Mouse (Mus musculus) cerebellum, adult 2 months (tissue): Measurements from ENCODE around the gene Cab39l. TPM values are rescaled to one million over a fixed set of nuclear protein-coding genes. Genes with fewer than 3 reads are reported as not detected.
"Not testable (repeated sequence)": the region's sequence is repeated elsewhere in the genome, so short reads cannot be mapped to it uniquely, and the experiment has no call there.

ENCODE experiments used
- DNase-seq, 2 experiments: peaks; one replicate each; pipeline ENCODE4 v3.0.0; 2021
- H3K27ac ChIP-seq: fragments of 200-500 bp; 2 replicates; pipeline ENCODE4 v1.5.1; 2012; ENCODE audit warnings: low read length, control low read depth, inconsistent platforms; ENCODE audit not compliant: insufficient read depth
- H3K27me3 ChIP-seq: fragments of 200-500 bp; 2 replicates; pipeline ENCODE4 v1.6.1; 2012; ENCODE audit warnings: inconsistent platforms, mild to moderate bottlenecking, low read length, moderate library complexity; ENCODE audit not compliant: control insufficient read depth, insufficient read depth
- H3K4me1 ChIP-seq: fragments of 200-500 bp; 2 replicates; pipeline ENCODE4 v1.6.1; 2011; ENCODE audit warnings: low read length; ENCODE audit not compliant: control insufficient read depth, insufficient read depth
- H3K4me3 ChIP-seq: fragments of 200-500 bp; replicated peaks from 2 replicates; pipeline ENCODE3; 2011; ENCODE audit warnings: mild to moderate bottlenecking, low read depth, low read length, control low read depth; ENCODE audit not compliant: insufficient read depth
- CTCF ChIP-seq: fragments of 200-500 bp; IDR thresholded peaks from 2 replicates; pipeline ENCODE4 v1.5.1; 2011; ENCODE audit warnings: low read depth, mild to moderate bottlenecking, control low read depth, low read length, moderate library complexity, borderline replicate concordance; ENCODE audit not compliant: insufficient read depth
- POLR2A ChIP-seq: fragments of 200-500 bp; IDR thresholded peaks from 2 replicates; pipeline ENCODE4 v1.6.1; 2011; ENCODE audit warnings: low read length, control low read depth, borderline replicate concordance; ENCODE audit not compliant: insufficient read depth
- WGBS: fragments of 180-500 bp; shearing (Covaris S2); methylation state at CpG from one replicate; pipeline ENCODE4 v1.1.7; 2018; 5-methylcytosine and 5-hydroxymethylcytosine counted together
- polyA plus RNA-seq: library from polyadenylated mRNA; depleted of rRNA; stranded (reverse); fragments of >200 nt; gene quantifications from 2 replicates; pipeline ENCODE4 v1.2.3, GENCODE M21; 2012; rRNA removed

Gene Cab39l
- 24.6 and 28.8 TPM in 2 replicates for polyA plus RNA-seq

DNA sequence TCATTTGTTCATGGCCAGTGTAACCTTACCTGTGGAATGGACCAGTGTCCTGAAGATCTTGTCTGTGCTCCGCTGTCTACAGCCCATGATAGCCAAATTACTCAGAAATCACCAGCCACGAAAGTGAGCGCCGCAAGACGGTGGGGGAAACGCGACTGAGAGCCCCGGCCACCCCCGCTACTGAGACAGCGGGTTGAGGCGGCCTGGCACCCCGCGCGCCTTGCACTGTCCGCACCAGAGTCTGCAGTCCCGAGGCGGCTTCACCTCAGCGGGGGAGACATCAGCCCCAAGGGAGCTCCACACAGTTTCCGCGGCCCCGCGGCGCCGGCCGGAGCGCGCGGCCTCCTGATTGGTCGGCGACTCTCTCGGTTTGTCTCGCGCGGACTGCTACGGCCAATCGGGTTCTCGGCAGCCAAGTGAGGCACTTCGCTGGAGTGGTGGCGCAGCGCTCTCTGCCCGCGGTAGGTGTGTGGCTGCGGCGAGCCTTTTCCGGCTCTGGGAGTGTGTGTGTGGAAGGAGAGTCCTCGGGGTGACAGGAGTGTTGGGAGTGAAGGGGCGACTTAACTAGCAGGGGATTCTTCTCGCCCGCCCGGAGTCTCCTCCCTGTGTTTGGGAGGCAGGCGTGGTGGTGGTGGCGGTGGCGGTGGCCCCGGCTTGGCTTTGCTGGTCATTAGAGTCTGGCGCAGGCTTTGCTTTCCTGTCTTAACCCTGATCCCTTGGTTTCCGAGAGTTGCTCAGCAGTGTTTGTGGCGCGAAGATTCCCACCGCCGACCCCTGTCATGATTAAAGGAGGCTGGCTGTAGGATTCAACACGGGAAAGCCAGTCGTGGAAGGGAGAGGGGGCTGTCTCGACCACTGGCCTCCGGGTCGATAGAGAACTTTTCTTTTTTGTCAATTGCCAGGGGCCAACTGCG lies at the start of gene Cab39l, which contains the start of gene Setdb2:
TSS of gene Cab39l (plus strand) at position 415 of the 914 bp plus-strand sequence.
TSS of gene Setdb2 (minus strand) at position 327 of the 914 bp plus-strand sequence.
- under 1% methylated on average over 66 of the region's 66 CpGs for WGBS
- Histone ChIP-seq H3K4me3 (peak within 1 kb of the TSS; percentile 91), H3K27me3 (no peaks in the 10 kb centered on the region), H3K27ac (peak within 1 kb of the TSS; percentile 6), H3K4me1 (peaks cover 3% of the 10 kb centered on the region; the same call in 1 of the 2 replicates)
- TF ChIP-seq CTCF: no peak
- TF ChIP-seq POLR2A: peak; percentile 81; the same call in 1 of the 2 replicates
- DNase-seq: peak; percentile 93 to 94

DNA sequence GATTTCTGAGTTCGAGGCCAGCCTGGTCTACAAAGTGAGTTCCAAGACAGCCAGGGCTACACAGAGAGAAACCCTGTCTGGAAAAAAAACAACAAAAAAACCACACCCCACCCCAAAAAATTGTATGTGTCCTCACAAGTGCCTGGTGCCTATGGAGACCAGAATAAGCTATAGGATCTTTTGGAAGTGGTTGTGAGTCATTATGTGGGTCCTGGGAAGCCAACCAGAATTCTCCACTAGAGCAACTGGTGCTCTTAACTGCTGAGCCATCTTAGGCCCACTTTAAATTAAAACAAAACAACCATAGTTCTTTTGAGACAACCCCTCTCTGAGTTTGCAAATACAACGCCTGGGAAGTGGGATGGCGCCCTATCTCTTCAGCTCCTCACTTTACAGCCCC lies 45.5 kb upstream of the Cab39l start, which contains the start of gene Phf11c:
TSS of gene Phf11c (minus strand) at position 101 of the 400 bp plus-strand sequence.
- Histone ChIP-seq H3K27ac (no peak within 1 kb of the TSS), H3K27me3 (no peaks in the 10 kb centered on the region), H3K4me1 (no peaks in the 10 kb centered on the region), H3K4me3 (no peak within 1 kb of the TSS)
- TF ChIP-seq CTCF (no peak), POLR2A (no peak)
- no peak for DNase-seq
- WGBS: 91% methylated on average over 3 of the region's 3 CpGs

DNA sequence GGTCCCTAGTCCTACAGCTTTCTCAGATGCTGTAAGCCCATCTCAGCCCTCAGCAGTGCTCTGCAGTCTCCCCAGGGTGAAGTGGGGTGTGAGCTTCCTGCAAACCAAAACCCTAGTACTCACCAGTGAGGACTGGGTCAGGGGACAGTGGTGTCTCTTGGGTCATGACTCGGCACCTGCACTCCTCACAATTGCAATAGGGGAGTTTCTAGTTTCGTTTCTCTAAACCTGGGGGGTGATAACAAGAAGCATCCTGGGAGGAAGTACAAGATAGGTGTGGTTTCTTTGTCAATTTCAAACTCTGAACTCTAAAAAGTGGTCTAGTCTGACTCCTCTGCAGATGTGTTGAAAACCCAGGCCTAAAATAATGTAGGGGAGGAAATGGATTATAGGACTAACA lies 43.8 kb upstream of the Cab39l start:
- WGBS: 90% methylated on average over 2 of the region's 2 CpGs
- H3K4me1 ChIP-seq: no peaks in the 10 kb centered on the region
- no peak overlapping the region for H3K27ac ChIP-seq
- TF ChIP-seq CTCF: no peak
- TF ChIP-seq POLR2A: no peak
- no peak overlapping the region for H3K4me3 ChIP-seq
- no peak for DNase-seq
- no peaks in the 10 kb centered on the region for H3K27me3 ChIP-seq

DNA sequence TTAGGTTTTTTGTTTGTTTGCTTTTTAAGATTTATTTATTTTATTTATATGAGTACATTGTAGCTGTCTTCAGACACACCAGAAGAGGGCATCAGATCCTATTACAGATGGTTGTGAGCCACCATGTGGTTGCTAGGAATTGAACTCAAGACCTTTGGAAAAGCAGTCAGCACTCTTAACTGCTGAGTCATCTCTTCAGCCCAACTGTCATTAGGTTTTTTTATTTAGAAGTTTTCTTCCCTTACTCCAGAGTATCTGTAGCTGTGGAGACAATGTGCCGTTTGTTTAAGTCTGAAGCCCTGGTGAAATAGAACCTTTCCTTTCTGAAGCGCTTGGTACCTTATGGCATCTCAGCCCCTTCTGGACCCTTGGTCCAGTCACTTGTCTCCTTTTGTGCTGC lies 25.8 kb upstream of the Cab39l start:
- H3K27ac ChIP-seq, H3K27me3 ChIP-seq, H3K4me1 ChIP-seq, H3K4me3 ChIP-seq, DNase-seq: not testable (repeated sequence)
- 100% methylated on average over 2 of the region's 2 CpGs for WGBS

DNA sequence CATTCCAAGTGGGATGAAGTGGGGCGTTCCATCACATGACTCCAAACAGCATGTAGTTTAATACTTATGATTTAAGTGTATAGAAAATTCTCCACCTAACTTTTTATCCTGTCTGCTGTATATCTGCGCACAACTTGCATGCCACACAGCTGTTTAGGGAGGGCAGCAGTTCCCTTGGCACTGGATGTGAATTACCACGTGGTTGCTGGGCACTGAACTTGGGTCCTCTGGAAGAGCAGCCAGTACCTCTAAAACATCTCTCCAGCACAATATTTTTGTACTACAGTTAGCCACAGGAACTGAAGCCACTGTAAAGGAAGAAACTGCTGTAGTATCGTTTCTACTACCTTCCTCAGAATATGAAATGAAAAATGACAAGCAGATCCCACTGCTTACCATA lies 22.6 kb upstream of the Cab39l start:
- TF ChIP-seq CTCF: no peak
- TF ChIP-seq POLR2A: no peak
- WGBS: 80% methylated on average over 4 of the region's 4 CpGs
- Histone ChIP-seq H3K4me1 (no peaks in the 10 kb centered on the region), H3K4me3 (no peak overlapping the region), H3K27me3 (no peaks in the 10 kb centered on the region), H3K27ac (no peak overlapping the region)
- no peak for DNase-seq

DNA sequence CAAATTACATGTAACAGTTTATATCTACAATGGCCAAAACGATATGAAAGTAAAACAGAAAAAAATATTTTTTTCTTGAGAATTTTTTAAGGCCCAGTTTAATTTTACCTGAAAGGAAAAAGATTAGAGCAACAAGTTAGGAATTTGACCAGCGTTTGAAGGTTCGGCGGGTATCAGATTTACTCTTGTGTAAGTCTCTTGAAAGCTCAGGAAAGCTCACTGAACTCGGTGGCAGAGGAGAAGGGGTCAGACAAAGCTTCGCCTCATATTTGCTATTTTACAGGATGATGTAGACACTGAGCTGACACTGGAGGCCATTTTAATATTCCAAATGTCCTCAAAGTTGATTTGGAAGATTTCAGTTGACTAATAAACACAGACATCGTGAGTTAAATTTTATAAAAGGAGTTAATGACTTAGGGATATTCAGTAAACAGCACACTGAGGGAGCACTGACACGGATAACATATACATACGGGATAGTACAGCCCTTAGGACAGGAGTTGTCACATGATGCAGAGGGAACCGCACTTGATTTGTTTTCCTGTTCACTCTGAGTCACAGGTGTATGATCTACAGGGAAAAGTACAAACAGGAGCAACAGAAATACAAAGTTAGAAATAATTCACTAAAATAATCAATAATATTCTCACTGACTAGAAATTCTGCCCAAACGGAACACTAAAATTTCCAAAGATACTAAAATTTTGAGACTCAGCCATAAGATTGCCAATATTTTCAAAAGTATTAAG lies 17.7 kb upstream of the Cab39l start:
- DNase-seq: no peak
- Histone ChIP-seq H3K4me1 (no peaks in the 10 kb centered on the region), H3K27ac (no peak overlapping the region), H3K27me3 (no peaks in the 10 kb centered on the region), H3K4me3 (no peak overlapping the region)
- no peak for TF ChIP-seq POLR2A
- no peak for TF ChIP-seq CTCF
- 93% methylated on average over 11 of the region's 11 CpGs for WGBS

DNA sequence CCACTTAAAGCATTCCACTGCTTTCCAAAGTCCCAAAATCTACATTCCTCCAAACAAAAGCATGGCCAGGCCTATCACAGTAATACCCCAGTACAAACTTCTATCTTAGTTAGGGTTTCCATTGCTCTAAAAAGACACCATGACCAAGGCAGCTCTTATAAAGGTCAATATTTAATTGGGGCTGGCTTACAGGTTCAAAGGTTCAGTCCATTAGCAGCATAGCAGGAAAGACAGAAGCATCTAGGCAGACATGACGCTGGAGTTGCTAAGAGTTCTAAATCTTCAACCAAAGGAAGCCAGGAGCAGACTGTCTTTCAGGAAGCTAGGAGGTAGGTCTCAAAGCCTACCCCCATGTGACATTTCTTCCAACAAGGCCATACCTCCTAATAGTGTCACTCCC lies 10.2 kb upstream of the Cab39l start:
- DNase-seq: no peak
- TF ChIP-seq POLR2A: no peak
- no peak for TF ChIP-seq CTCF
- WGBS: 90% methylated on average over 1 of the region's 1 CpGs

More for the DNA sequence above, 10.2 kb upstream of the Cab39l start:
- H3K27me3 ChIP-seq: no peaks in the 10 kb centered on the region
- H3K4me1 ChIP-seq: no peaks in the 10 kb centered on the region
- no peak overlapping the region for H3K4me3 ChIP-seq
- H3K27ac ChIP-seq: no peak overlapping the region
